Mouse (Mus musculus) small intestine, adult 2 months (tissue): Measurements from ENCODE around the gene Pbp2.

Experiments
- CTCF ChIP-seq: fragments of 200-500 bp; IDR thresholded peaks from 2 replicates; pipeline ENCODE4 v1.5.1; 2012; ENCODE audit warnings: low read depth, mild to moderate bottlenecking, control low read depth, inconsistent platforms, low read length, moderate library complexity, mixed read lengths; ENCODE audit not compliant: insufficient replicate concordance, insufficient read length; ENCODE audit errors: extremely low read depth
- POLR2A ChIP-seq: fragments of 200-500 bp; IDR thresholded peaks from 2 replicates; pipeline ENCODE4 v1.6.1; 2012; ENCODE audit warnings: low read depth, mild to moderate bottlenecking, control low read depth, inconsistent platforms, low read length, moderate library complexity

- no peak for TF ChIP-seq CTCF
- TF ChIP-seq POLR2A: no peak
Observed at GRCm38 (mm10) chr6:135326847-135327246, 16.6 kb upstream of the Pbp2 start.
